ENCODE assay signal across 8 mouse cellular contexts in genomic region chr19:12433033-12433432, GRCm38 (mm10). TPM values are rescaled to one million over a fixed set of nuclear protein-coding genes. Genes with fewer than 3 reads are reported as not detected.
A peak's percentile ranks its signal among the peaks of the same experiment; 100 is the strongest.
DNase-seq lines count a peak whose midpoint lies in the region; ATAC-seq lines count a peak whose summit lies in the region.

No protein-coding gene starts in this region.

- no peak overlapping the region for H3K4me2 ChIP-seq in midbrain, embryonic 16.5 days (ENCODE audit: low read length)

- H3K36me3 ChIP-seq in hindbrain, embryonic 10.5 days = no peaks in the 10 kb centered on the region
- H3K36me3 ChIP-seq in midbrain, embryonic 16.5 days (ENCODE audit: control insufficient read depth, insufficient read depth, low read length) = no peaks in the 10 kb centered on the region

- no peaks in the 10 kb centered on the region for H3K27me3 ChIP-seq in hindbrain, embryonic 10.5 days (ENCODE audit: insufficient read depth, poor library complexity, severe bottlenecking)
- no peaks in the 10 kb centered on the region for H3K27me3 ChIP-seq in midbrain, embryonic 16.5 days (ENCODE audit: control insufficient read depth, insufficient read depth, low read depth, low read length)

- no peak overlapping the region for H3K9ac ChIP-seq in midbrain, embryonic 16.5 days (ENCODE audit: low read depth, low read length)

- WGBS in hindbrain, embryonic 10.5 days = 7% methylated on average over 2 of the region's 2 CpGs
- 1% methylated on average over 2 of the region's 2 CpGs for WGBS in midbrain, embryonic 16.5 days

- ATAC-seq in midbrain, embryonic 16.5 days = peak; percentile 60

- no peaks in the 10 kb centered on the region for H3K9me3 ChIP-seq in hindbrain, embryonic 10.5 days
- H3K9me3 ChIP-seq in midbrain, embryonic 16.5 days (replicated peaks; ENCODE audit: control insufficient read depth, low read length, poor library complexity, severe bottlenecking) = no peaks in the 10 kb centered on the region

- H3K27ac ChIP-seq in hindbrain, embryonic 10.5 days = no peak overlapping the region
- no peak overlapping the region for H3K27ac ChIP-seq in midbrain, embryonic 16.5 days (ENCODE audit: low read length)

- peak; percentile 31 for DNase-seq in ovary, postnatal 14 days (ENCODE audit: low spot score)
- DNase-seq in ovary, postnatal 36 days (ENCODE audit: low spot score) = no peak
- DNase-seq in ZHBTc4 (ENCODE audit: low read depth, low spot score) = peak; percentile 59
- DNase-seq in embryo, embryonic 9.5 days (ENCODE audit: extremely low spot score) = peak; percentile 19
- DNase-seq in hindbrain, embryonic 10.5 days (ENCODE audit: low spot score) = peak; percentile 35
- DNase-seq in layer of hippocampus, postnatal 10 days (ENCODE audit: low spot score in 2 of 2) = peak; percentile 31 to 44
- no peak for DNase-seq in frontal cortex, postnatal 36 days (ENCODE audit: low spot score in 2 of 2)

- no peaks in the 10 kb centered on the region for H3K4me1 ChIP-seq in hindbrain, embryonic 10.5 days (replicated peaks)
- H3K4me1 ChIP-seq in midbrain, embryonic 16.5 days (ENCODE audit: control insufficient read depth, insufficient read depth, low read length) = no peaks in the 10 kb centered on the region

- no peak overlapping the region for H3K4me3 ChIP-seq in hindbrain, embryonic 10.5 days
- no peak overlapping the region for H3K4me3 ChIP-seq in midbrain, embryonic 16.5 days (ENCODE audit: low read depth, low read length)

RNA-seq across cellular contexts. Expression of gene Pfpl, which starts 5.3 kb away (rescaled TPM):
- not detected in 2 replicates for polyA plus RNA-seq in hindbrain, embryonic 10.5 days (2016; fragmentation: Nextera tagmentation; extraction: Ambion mirVana)
- total RNA-seq in layer of hippocampus, postnatal 10 days (2021) = not detected
- polyA plus RNA-seq in midbrain, embryonic 16.5 days (2015; fragmentation: Nextera tagmentation; extraction: Ambion mirVana) = not detected in 2 replicates

RNA-seq across cellular contexts. Expression of gene Olfr1441, which starts 15.8 kb away (rescaled TPM):
- polyA plus RNA-seq in hindbrain, embryonic 10.5 days (2016; fragmentation: Nextera tagmentation; extraction: Ambion mirVana) = not detected in 2 replicates
- not detected for total RNA-seq in layer of hippocampus, postnatal 10 days (2021)
- not detected in 2 replicates for polyA plus RNA-seq in midbrain, embryonic 16.5 days (2015; fragmentation: Nextera tagmentation; extraction: Ambion mirVana)

RNA-seq across cellular contexts. Expression of gene Mpeg1, which starts 27.5 kb away (rescaled TPM):
- polyA plus RNA-seq in hindbrain, embryonic 10.5 days (2016; fragmentation: Nextera tagmentation; extraction: Ambion mirVana) = 0.24 and 0.35 TPM in 2 replicates
- 1 to 10 TPM; 4.6 to 4.8 TPM for total RNA-seq in layer of hippocampus, postnatal 10 days (2021)
- polyA plus RNA-seq in midbrain, embryonic 16.5 days (2015; fragmentation: Nextera tagmentation; extraction: Ambion mirVana) = 0.69 and 0.71 TPM in 2 replicates

RNA-seq across cellular contexts. Expression of gene Olfr1440, which starts 46.0 kb away (rescaled TPM):
- polyA plus RNA-seq in hindbrain, embryonic 10.5 days (2016; fragmentation: Nextera tagmentation; extraction: Ambion mirVana) = not detected in 2 replicates
- not detected for total RNA-seq in layer of hippocampus, postnatal 10 days (2021)
- not detected in 2 replicates for polyA plus RNA-seq in midbrain, embryonic 16.5 days (2015; fragmentation: Nextera tagmentation; extraction: Ambion mirVana)

Comparison
In these comparisons a context has a peak if more than half of its experiments do, and no peak if none do; other contexts are left out.
1. DNase-seq: peak in ovary, postnatal 14 days (single experiment), ZHBTc4 (single experiment), embryo, embryonic 9.5 days (single experiment), hindbrain, embryonic 10.5 days (single experiment) and layer of hippocampus, postnatal 10 days (2 of 2); none in ovary, postnatal 36 days (single experiment) and frontal cortex, postnatal 36 days (0 of 2).